Mouse (Mus musculus) heart, postnatal 0 days (tissue): ENCODE results near the gene 4930438A08Rik.

Source experiments
- CTCF ChIP-seq: IDR thresholded peaks from 2 replicates; pipeline ENCODE4 v1.5.1; 2016; ENCODE audit warnings: antibody characterized with exemption, control low read depth, low read depth
- EP300 ChIP-seq: IDR thresholded peaks from 2 replicates; pipeline ENCODE4 v1.6.1; 2016; ENCODE audit warnings: antibody characterized with exemption, low read depth

- TF ChIP-seq CTCF, result peak; percentile 86
- peak; percentile 42; the same call in 1 of the 2 replicates for TF ChIP-seq EP300
Observed at GRCm38 (mm10) chr11:58301837-58302754, 27.5 kb downstream of the 4930438A08Rik start.
